Mouse (Mus musculus): ENCODE results near the gene Isoc2b. TPM values are rescaled to one million over a fixed set of nuclear protein-coding genes. Genes with fewer than 3 reads are reported as not detected.
A peak's percentile ranks its signal among the peaks of the same experiment; 100 is the strongest.

Gene Isoc2b
- polyA plus RNA-seq, 1 experiment from 2014 or later: 2.0 TPM

- 67% methylated on average over 9 of the region's 9 CpGs for WGBS
- Histone ChIP-seq H3K27ac (ENCODE audit: low read depth, low read length) (no peak overlapping the region), H3K9me3 (ENCODE audit: control insufficient read depth, low read length) (no peaks in the 10 kb centered on the region; the same call in 1 of the 2 replicates), H3K4me3 (ENCODE audit: low read depth, low read length) (no peak overlapping the region), H3K4me2 (ENCODE audit: low read depth, low read length, severe bottlenecking) (no peak overlapping the region), H3K27me3 (ENCODE audit: control insufficient read depth, insufficient read depth, low read length) (peaks cover 2% of the 10 kb centered on the region), H3K36me3 (ENCODE audit: control insufficient read depth, insufficient read depth, low read length) (no peaks in the 10 kb centered on the region), H3K9ac (ENCODE audit: low read length) (no peak overlapping the region), H3K4me1 (replicated peaks; ENCODE audit: control insufficient read depth, insufficient read depth, low read length) (0 out of 2 replicates have a peak, but pooled peaks cover 4% of the 10 kb centered on the region)
- no peak for DNase-seq (ENCODE audit: low spot score)
- ATAC-seq (replicated peaks; ENCODE audit: low FRiP score): no peak
These were observed 20.7 kb downstream of the Isoc2b start for GRCm38 (mm10) chr7:4849372-4849771.

DNA sequence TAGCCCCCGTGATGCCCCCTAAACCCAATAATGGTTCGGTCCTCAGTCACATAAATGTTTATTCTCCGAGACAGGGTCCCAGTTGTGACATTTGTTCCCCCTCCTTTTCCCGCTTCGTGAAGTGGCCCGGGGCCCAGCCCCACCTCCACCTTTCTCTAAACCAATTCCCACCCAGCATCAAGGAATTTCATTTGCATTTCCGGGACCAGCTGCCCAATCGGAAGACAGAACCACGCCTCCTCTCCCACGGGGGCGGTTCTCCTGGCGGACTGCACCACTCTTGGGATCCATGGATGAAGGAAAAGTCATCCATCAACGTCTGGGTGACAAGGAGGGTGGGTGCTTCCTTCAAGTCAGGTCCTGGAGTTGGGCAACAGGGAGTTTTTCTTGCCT is 25.1 kb downstream of the Isoc2b start:
- peaks cover 24% of the 10 kb centered on the region for H3K27me3 ChIP-seq (ENCODE audit: control insufficient read depth, insufficient read depth, low read length)
- H3K9ac ChIP-seq (ENCODE audit: low read length): peak overlapping the region; percentile 50
- peak overlapping the region; percentile 49 for H3K4me3 ChIP-seq (ENCODE audit: low read depth, low read length)
- 2% methylated on average over 13 of the region's 13 CpGs for WGBS
- peak; percentile 80 for ATAC-seq (replicated peaks; ENCODE audit: low FRiP score)
- no peaks in the 10 kb centered on the region for H3K36me3 ChIP-seq (ENCODE audit: control insufficient read depth, insufficient read depth, low read length)
- H3K27ac ChIP-seq (ENCODE audit: low read depth, low read length): no peak overlapping the region
- H3K9me3 ChIP-seq (ENCODE audit: control insufficient read depth, low read length): no peaks in the 10 kb centered on the region; the same call in 1 of the 2 replicates
- H3K4me1 ChIP-seq (replicated peaks; ENCODE audit: control insufficient read depth, insufficient read depth, low read length): peaks cover 16% of the 10 kb centered on the region; the same call in 1 of the 2 replicates
- peak overlapping the region; percentile 96 for H3K4me2 ChIP-seq (ENCODE audit: low read depth, low read length, severe bottlenecking)
- DNase-seq (ENCODE audit: low spot score): peak; percentile 89

- H3K4me3 ChIP-seq (ENCODE audit: low read depth, low read length): peak within 1 kb of the TSS; percentile 49
- H3K4me2 ChIP-seq (ENCODE audit: low read depth, low read length, severe bottlenecking): peak within 1 kb of the TSS; percentile 96
- no peak within 1 kb of the TSS for H3K27ac ChIP-seq (ENCODE audit: low read depth, low read length)
- peaks cover 24% of the 10 kb centered on the region for H3K27me3 ChIP-seq (ENCODE audit: control insufficient read depth, insufficient read depth, low read length)
- no peaks in the 10 kb centered on the region for H3K36me3 ChIP-seq (ENCODE audit: control insufficient read depth, insufficient read depth, low read length)
- H3K4me1 ChIP-seq (replicated peaks; ENCODE audit: control insufficient read depth, insufficient read depth, low read length): peaks cover 16% of the 10 kb centered on the region; the same call in 1 of the 2 replicates
- no peak for DNase-seq (ENCODE audit: low spot score)
- no peaks in the 10 kb centered on the region; the same call in 1 of the 2 replicates for H3K9me3 ChIP-seq (ENCODE audit: control insufficient read depth, low read length)
- ATAC-seq (replicated peaks; ENCODE audit: low FRiP score): peak; percentile 53
- peak within 1 kb of the TSS; percentile 50 for H3K9ac ChIP-seq (ENCODE audit: low read length)
- WGBS: under 1% methylated on average over 41 of the region's 41 CpGs
These were observed 25.7 kb downstream of the Isoc2b start, which contains the start of gene Shisa7 for GRCm38 (mm10) chr7:4844245-4844916. Gene Shisa7, minus strand, starts transcription at chr7:4844696.

GRCm38 (mm10) chr7:4843604-4844244 is 26.3 kb downstream of the Isoc2b start:
- peak; percentile 63 for ATAC-seq (replicated peaks; ENCODE audit: low FRiP score)
- peaks cover 16% of the 10 kb centered on the region; the same call in 1 of the 2 replicates for H3K4me1 ChIP-seq (replicated peaks; ENCODE audit: control insufficient read depth, insufficient read depth, low read length)
- peak overlapping the region; percentile 49 for H3K4me3 ChIP-seq (ENCODE audit: low read depth, low read length)
- peak overlapping the region; percentile 96 for H3K4me2 ChIP-seq (ENCODE audit: low read depth, low read length, severe bottlenecking)
- H3K27me3 ChIP-seq (ENCODE audit: control insufficient read depth, insufficient read depth, low read length): peaks cover 24% of the 10 kb centered on the region
- DNase-seq (ENCODE audit: low spot score): peak; percentile 84
- no peaks in the 10 kb centered on the region for H3K36me3 ChIP-seq (ENCODE audit: control insufficient read depth, insufficient read depth, low read length)
- no peaks in the 10 kb centered on the region; the same call in 1 of the 2 replicates for H3K9me3 ChIP-seq (ENCODE audit: control insufficient read depth, low read length)
- H3K9ac ChIP-seq (ENCODE audit: low read length): peak overlapping the region; percentile 50
- WGBS: under 1% methylated on average over 34 of the region's 34 CpGs
- H3K27ac ChIP-seq (ENCODE audit: low read depth, low read length): no peak overlapping the region

- peaks cover 24% of the 10 kb centered on the region for H3K27me3 ChIP-seq (ENCODE audit: control insufficient read depth, insufficient read depth, low read length)
These were observed 27.4 kb downstream of the Isoc2b start for GRCm38 (mm10) chr7:4842634-4843131.

DNA sequence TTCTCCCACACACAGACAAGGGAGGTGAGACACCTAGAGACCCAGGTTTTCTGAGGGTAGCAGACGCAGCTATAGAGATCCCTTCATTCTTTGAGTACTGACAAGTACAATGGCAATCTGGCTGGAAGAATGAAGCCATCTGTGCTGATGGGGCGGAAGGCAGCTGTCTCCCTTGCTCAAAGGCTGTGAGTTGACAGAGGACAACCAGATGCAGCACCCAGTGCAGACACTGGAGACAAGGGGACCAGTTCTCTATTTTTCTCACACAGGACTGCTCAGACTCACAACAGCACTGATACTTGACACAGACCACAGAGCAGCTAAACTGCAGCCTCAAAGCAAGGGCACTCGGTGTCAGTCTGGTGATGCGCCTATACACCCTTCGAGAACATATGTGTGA is 28.0 kb downstream of the Isoc2b start:
- Histone ChIP-seq H3K9ac (ENCODE audit: low read length) (no peak overlapping the region), H3K27me3 (ENCODE audit: control insufficient read depth, insufficient read depth, low read length) (peaks cover 30% of the 10 kb centered on the region), H3K9me3 (ENCODE audit: control insufficient read depth, low read length) (no peaks in the 10 kb centered on the region; the same call in 1 of the 2 replicates), H3K4me3 (ENCODE audit: low read depth, low read length) (no peak overlapping the region), H3K27ac (ENCODE audit: low read depth, low read length) (peak overlapping the region; percentile 25; the same call in 1 of the 2 replicates), H3K4me1 (replicated peaks; ENCODE audit: control insufficient read depth, insufficient read depth, low read length) (peaks cover 16% of the 10 kb centered on the region; the same call in 1 of the 2 replicates), H3K36me3 (ENCODE audit: control insufficient read depth, insufficient read depth, low read length) (no peaks in the 10 kb centered on the region), H3K4me2 (ENCODE audit: low read depth, low read length, severe bottlenecking) (no peak overlapping the region; the same call in 1 of the 2 replicates)
- no peak for DNase-seq (ENCODE audit: low spot score)
- no peak for ATAC-seq (replicated peaks; ENCODE audit: low FRiP score)
- 53% methylated on average over 5 of the region's 5 CpGs for WGBS

More at GRCm38 (mm10) chr7:4842634-4843131, 27.4 kb downstream of the Isoc2b start:
- Histone ChIP-seq H3K9me3 (ENCODE audit: control insufficient read depth, low read length) (no peaks in the 10 kb centered on the region; the same call in 1 of the 2 replicates), H3K4me1 (replicated peaks; ENCODE audit: control insufficient read depth, insufficient read depth, low read length) (peaks cover 16% of the 10 kb centered on the region; the same call in 1 of the 2 replicates), H3K27ac (ENCODE audit: low read depth, low read length) (no peak overlapping the region), H3K4me3 (ENCODE audit: low read depth, low read length) (peak overlapping the region; percentile 16; the same call in 1 of the 2 replicates), H3K9ac (ENCODE audit: low read length) (peak overlapping the region; percentile 29; the same call in 1 of the 2 replicates), H3K36me3 (ENCODE audit: control insufficient read depth, insufficient read depth, low read length) (no peaks in the 10 kb centered on the region), H3K4me2 (ENCODE audit: low read depth, low read length, severe bottlenecking) (peak overlapping the region; percentile 96)
- peak; percentile 76 for DNase-seq (ENCODE audit: low spot score)
- ATAC-seq (replicated peaks; ENCODE audit: low FRiP score): peak; percentile 57
- 1% methylated on average over 16 of the region's 16 CpGs for WGBS

- WGBS: 33% methylated on average over 1 of the region's 1 CpGs
These were observed 32.4 kb downstream of the Isoc2b start for GRCm38 (mm10) chr7:4837639-4838038.

GRCm38 (mm10) chr7:4836351-4836792 is 33.7 kb downstream of the Isoc2b start:
- H3K27me3 ChIP-seq (ENCODE audit: control insufficient read depth, insufficient read depth, low read length): peaks cover 17% of the 10 kb centered on the region
- peak overlapping the region; percentile 47 for H3K4me3 ChIP-seq (ENCODE audit: low read depth, low read length)
- under 1% methylated on average over 51 of the region's 51 CpGs for WGBS
- peak; percentile 90 for DNase-seq (ENCODE audit: low spot score)
- H3K27ac ChIP-seq (ENCODE audit: low read depth, low read length): 0 out of 2 replicates have a peak overlapping the region, but pooled peaks have one; percentile 6
- no peaks in the 10 kb centered on the region for H3K9me3 ChIP-seq (ENCODE audit: control insufficient read depth, low read length)
- peak overlapping the region; percentile 72 for H3K9ac ChIP-seq (ENCODE audit: low read length)
- H3K4me1 ChIP-seq (replicated peaks; ENCODE audit: control insufficient read depth, insufficient read depth, low read length): peaks cover 6% of the 10 kb centered on the region; the same call in 1 of the 2 replicates
- H3K4me2 ChIP-seq (ENCODE audit: low read depth, low read length, severe bottlenecking): peak overlapping the region; percentile 90
- ATAC-seq (replicated peaks; ENCODE audit: low FRiP score): peak; percentile 91
- no peaks in the 10 kb centered on the region for H3K36me3 ChIP-seq (ENCODE audit: control insufficient read depth, insufficient read depth, low read length)

More at GRCm38 (mm10) chr7:4837639-4838038, 32.4 kb downstream of the Isoc2b start:
- Histone ChIP-seq H3K4me1 (replicated peaks; ENCODE audit: control insufficient read depth, insufficient read depth, low read length) (peaks cover 6% of the 10 kb centered on the region; the same call in 1 of the 2 replicates), H3K9me3 (ENCODE audit: control insufficient read depth, low read length) (no peaks in the 10 kb centered on the region), H3K27me3 (ENCODE audit: control insufficient read depth, insufficient read depth, low read length) (peaks cover 23% of the 10 kb centered on the region), H3K4me2 (ENCODE audit: low read depth, low read length, severe bottlenecking) (no peak overlapping the region), H3K4me3 (ENCODE audit: low read depth, low read length) (no peak overlapping the region), H3K9ac (ENCODE audit: low read length) (no peak overlapping the region), H3K36me3 (ENCODE audit: control insufficient read depth, insufficient read depth, low read length) (no peaks in the 10 kb centered on the region), H3K27ac (ENCODE audit: low read depth, low read length) (no peak overlapping the region)
- DNase-seq (ENCODE audit: low spot score): no peak
- no peak for ATAC-seq (replicated peaks; ENCODE audit: low FRiP score)
